Mouse (Mus musculus): ENCODE results near the gene Ntrk2.

The Ntrk2 gene

GRCm38 (mm10) chr13:58966466-58966865, 160.1 kb downstream of the Ntrk2 start:
- Histone ChIP-seq H3K27me3 (ENCODE audit: insufficient read depth, low read length) (peaks cover 11% of the 10 kb centered on the region), H3K4me1 (replicated peaks; ENCODE audit: low read depth, low read length) (peaks cover 22% of the 10 kb centered on the region), H3K9me3 (ENCODE audit: low read length) (no peaks in the 10 kb centered on the region), H3K4me3 (replicated peaks; ENCODE audit: low read length) (no peak overlapping the region), H3K36me3 (ENCODE audit: insufficient read depth, low read length) (no peaks in the 10 kb centered on the region)
- TF ChIP-seq CTCF (conservative IDR thresholded peaks at IDR 0.05; ENCODE audit: low read length) (no peak), NANOG (IDR thresholded peaks at IDR 0.05; ENCODE audit: borderline replicate concordance, low read length) (no peak), POU5F1 (IDR thresholded peaks at IDR 0.05; ENCODE audit: borderline replicate concordance, low read length) (no peak)

- Histone ChIP-seq H3K4me3 (replicated peaks; ENCODE audit: low read length) (no peak overlapping the region), H3K36me3 (ENCODE audit: insufficient read depth, low read length) (no peaks in the 10 kb centered on the region), H3K4me1 (replicated peaks; ENCODE audit: low read depth, low read length) (peaks cover 34% of the 10 kb centered on the region), H3K27me3 (ENCODE audit: insufficient read depth, low read length) (peaks cover 9% of the 10 kb centered on the region; the same call in 1 of the 2 replicates), H3K9me3 (ENCODE audit: low read length) (no peaks in the 10 kb centered on the region)
- TF ChIP-seq POU5F1 (IDR thresholded peaks at IDR 0.05; ENCODE audit: borderline replicate concordance, low read length), result no peak
- TF ChIP-seq NANOG (IDR thresholded peaks at IDR 0.05; ENCODE audit: borderline replicate concordance, low read length), result no peak
- TF ChIP-seq CTCF (conservative IDR thresholded peaks at IDR 0.05; ENCODE audit: low read length), result no peak
Measured at GRCm38 (mm10) chr13:58968168-58968567, 161.8 kb downstream of the Ntrk2 start.

GRCm38 (mm10) chr13:58971449-58971903, 165.1 kb downstream of the Ntrk2 start:
- TF ChIP-seq CTCF (conservative IDR thresholded peaks at IDR 0.05; ENCODE audit: low read length), result no peak
- TF ChIP-seq NANOG (IDR thresholded peaks at IDR 0.05; ENCODE audit: borderline replicate concordance, low read length), result no peak
- no peak for TF ChIP-seq POU5F1 (IDR thresholded peaks at IDR 0.05; ENCODE audit: borderline replicate concordance, low read length)
- peaks cover 22% of the 10 kb centered on the region for H3K4me1 ChIP-seq (replicated peaks; ENCODE audit: low read depth, low read length)
- no peak overlapping the region for H3K4me3 ChIP-seq (replicated peaks; ENCODE audit: low read length)

GRCm38 (mm10) chr13:58972511-58972910, 166.1 kb downstream of the Ntrk2 start:
- Histone ChIP-seq H3K27me3 (ENCODE audit: insufficient read depth, low read length) (peaks cover 17% of the 10 kb centered on the region), H3K4me1 (replicated peaks; ENCODE audit: low read depth, low read length) (peaks cover 22% of the 10 kb centered on the region), H3K9me3 (ENCODE audit: low read length) (no peaks in the 10 kb centered on the region), H3K36me3 (ENCODE audit: insufficient read depth, low read length) (no peaks in the 10 kb centered on the region), H3K4me3 (replicated peaks; ENCODE audit: low read length) (no peak overlapping the region)
- TF ChIP-seq CTCF (conservative IDR thresholded peaks at IDR 0.05; ENCODE audit: low read length) (no peak), NANOG (IDR thresholded peaks at IDR 0.05; ENCODE audit: borderline replicate concordance, low read length) (no peak), POU5F1 (IDR thresholded peaks at IDR 0.05; ENCODE audit: borderline replicate concordance, low read length) (no peak)

More at GRCm38 (mm10) chr13:58971449-58971903, 165.1 kb downstream of the Ntrk2 start:
- no peaks in the 10 kb centered on the region for H3K9me3 ChIP-seq (ENCODE audit: low read length)
- peaks cover 13% of the 10 kb centered on the region for H3K27me3 ChIP-seq (ENCODE audit: insufficient read depth, low read length)
- no peaks in the 10 kb centered on the region for H3K36me3 ChIP-seq (ENCODE audit: insufficient read depth, low read length)

GRCm38 (mm10) chr13:58996447-58996846, 190.1 kb downstream of the Ntrk2 start:
- H3K9me3 ChIP-seq (ENCODE audit: low read length), result no peaks in the 10 kb centered on the region
- H3K27me3 ChIP-seq (ENCODE audit: insufficient read depth, low read length), result peaks cover 10% of the 10 kb centered on the region
- no peaks in the 10 kb centered on the region for H3K36me3 ChIP-seq (ENCODE audit: insufficient read depth, low read length)
- no peak overlapping the region for H3K4me3 ChIP-seq (replicated peaks; ENCODE audit: low read length)
- peaks cover 4% of the 10 kb centered on the region; the same call in 1 of the 2 replicates for H3K4me1 ChIP-seq (replicated peaks; ENCODE audit: low read depth, low read length)
- TF ChIP-seq CTCF (conservative IDR thresholded peaks at IDR 0.05; ENCODE audit: low read length), result no peak
- TF ChIP-seq NANOG (IDR thresholded peaks at IDR 0.05; ENCODE audit: borderline replicate concordance, low read length), result no peak
- no peak for TF ChIP-seq POU5F1 (IDR thresholded peaks at IDR 0.05; ENCODE audit: borderline replicate concordance, low read length)

GRCm38 (mm10) chr13:58997763-58998162, 191.4 kb downstream of the Ntrk2 start:
- Histone ChIP-seq H3K4me3 (replicated peaks; ENCODE audit: low read length) (no peak overlapping the region), H3K27me3 (ENCODE audit: insufficient read depth, low read length) (peaks cover 10% of the 10 kb centered on the region), H3K9me3 (ENCODE audit: low read length) (no peaks in the 10 kb centered on the region), H3K36me3 (ENCODE audit: insufficient read depth, low read length) (no peaks in the 10 kb centered on the region), H3K4me1 (replicated peaks; ENCODE audit: low read depth, low read length) (peaks cover under 1% of the 10 kb centered on the region; the same call in 1 of the 2 replicates)
- TF ChIP-seq NANOG (IDR thresholded peaks at IDR 0.05; ENCODE audit: borderline replicate concordance, low read length), result no peak
- no peak for TF ChIP-seq CTCF (conservative IDR thresholded peaks at IDR 0.05; ENCODE audit: low read length)

- Histone ChIP-seq H3K9me3 (ENCODE audit: low read length) (no peaks in the 10 kb centered on the region), H3K36me3 (ENCODE audit: insufficient read depth, low read length) (no peaks in the 10 kb centered on the region), H3K27me3 (ENCODE audit: insufficient read depth, low read length) (peaks cover 12% of the 10 kb centered on the region), H3K4me3 (replicated peaks; ENCODE audit: low read length) (no peak overlapping the region), H3K4me1 (replicated peaks; ENCODE audit: low read depth, low read length) (no peaks in the 10 kb centered on the region)
- no peak for TF ChIP-seq NANOG (IDR thresholded peaks at IDR 0.05; ENCODE audit: borderline replicate concordance, low read length)
- no peak for TF ChIP-seq CTCF (conservative IDR thresholded peaks at IDR 0.05; ENCODE audit: low read length)
- TF ChIP-seq POU5F1 (IDR thresholded peaks at IDR 0.05; ENCODE audit: borderline replicate concordance, low read length), result no peak
Measured at GRCm38 (mm10) chr13:58999373-59000053, 193.1 kb downstream of the Ntrk2 start.

- peaks cover 16% of the 10 kb centered on the region for H3K27me3 ChIP-seq (ENCODE audit: insufficient read depth, low read length)
- H3K4me3 ChIP-seq (replicated peaks; ENCODE audit: low read length), result no peak overlapping the region
- no peaks in the 10 kb centered on the region for H3K9me3 ChIP-seq (ENCODE audit: low read length)
- H3K4me1 ChIP-seq (replicated peaks; ENCODE audit: low read depth, low read length), result no peaks in the 10 kb centered on the region
- TF ChIP-seq POU5F1 (IDR thresholded peaks at IDR 0.05; ENCODE audit: borderline replicate concordance, low read length) (no peak), NANOG (IDR thresholded peaks at IDR 0.05; ENCODE audit: borderline replicate concordance, low read length) (no peak), CTCF (conservative IDR thresholded peaks at IDR 0.05; ENCODE audit: low read length) (no peak)
- H3K36me3 ChIP-seq (ENCODE audit: insufficient read depth, low read length), result no peaks in the 10 kb centered on the region
Measured at GRCm38 (mm10) chr13:59002943-59003806, 196.8 kb downstream of the Ntrk2 start.

Measured in E14TG2a.4 (cell line).